Mouse (Mus musculus) hindbrain, embryonic 16.5 days (tissue): Measurements from ENCODE around the gene Mast4. TPM values are rescaled to one million over a fixed set of nuclear protein-coding genes. Genes with fewer than 3 reads are reported as not detected.

Experiments
- ATAC-seq: fragments of 200-750 bp; cut with Nextera tagmentation; 2 replicates; pipeline ENCODE4 v1.8.0; 2017; ENCODE audit warnings: moderate TSS enrichment, moderate library complexity
- H3K27ac ChIP-seq: fragments of 300-500 bp; sonication (generic); 2 replicates; pipeline ENCODE4 v1.5.1; 2014; ENCODE audit warnings: low read depth, mild to moderate bottlenecking, control low read depth, low read length, moderate library complexity
- H3K27me3 ChIP-seq: fragments of 300-500 bp; sonication (generic); replicated peaks from 2 replicates; pipeline ENCODE4 v1.6.1; 2014; ENCODE audit warnings: low read length; ENCODE audit not compliant: control insufficient read depth, insufficient read depth
- H3K36me3 ChIP-seq: fragments of 300-500 bp; sonication (generic); 2 replicates; pipeline ENCODE4 v1.6.1; 2014; ENCODE audit warnings: mild to moderate bottlenecking, low read length, moderate library complexity, mixed read lengths; ENCODE audit not compliant: control insufficient read depth, insufficient read depth
- H3K4me1 ChIP-seq: fragments of 300-500 bp; sonication (generic); 2 replicates; pipeline ENCODE4 v1.6.1; 2014; ENCODE audit warnings: low read depth, low read length; ENCODE audit not compliant: control insufficient read depth, insufficient read depth
- H3K4me2 ChIP-seq: fragments of 300-500 bp; sonication (generic); 2 replicates; pipeline ENCODE4 v1.6.1; 2014; ENCODE audit warnings: mild to moderate bottlenecking, low read length, control low read depth, moderate library complexity
- H3K4me3 ChIP-seq: fragments of 300-500 bp; sonication (generic); 2 replicates; pipeline ENCODE4 v1.5.1; 2014; ENCODE audit warnings: mild to moderate bottlenecking, low read length, control low read depth, moderate library complexity
- H3K9ac ChIP-seq: fragments of 300-500 bp; sonication (generic); 2 replicates; pipeline ENCODE4 v1.6.1; 2014; ENCODE audit warnings: low read depth, mild to moderate bottlenecking, control low read depth, low read length, moderate library complexity
- H3K9me3 ChIP-seq: fragments of 300-500 bp; sonication (generic); 2 replicates; pipeline ENCODE4 v1.6.1; 2014; ENCODE audit warnings: mild to moderate bottlenecking, low read length, moderate library complexity; ENCODE audit not compliant: control insufficient read depth
- WGBS: fragments of 180-500 bp; shearing (Covaris S2); extraction: QIAGEN DNeasy Blood & Tissue Kit; methylation state at CpG from one replicate; pipeline ENCODE4 v1.1.7; 2014; 5-methylcytosine and 5-hydroxymethylcytosine counted together
- polyA plus RNA-seq: library from polyadenylated mRNA; unstranded; fragments of >200 nt; fragmentation: Nextera tagmentation; extraction: Ambion mirVana; gene quantifications from 2 replicates; pipeline ENCODE4 v1.2.1, GENCODE M21; 2015

Gene Mast4
- polyA plus RNA-seq, 1 experiment from 2014 or later: 24.6 TPM

GRCm38 (mm10) chr13:102860733-102861132 lies 473.6 kb downstream of the Mast4 start:
- ATAC-seq: no peak
- no peak overlapping the region for H3K9ac ChIP-seq
- H3K27me3 ChIP-seq: no peaks in the 10 kb centered on the region
- no peaks in the 10 kb centered on the region for H3K36me3 ChIP-seq
- H3K4me2 ChIP-seq: no peak overlapping the region
- no peaks in the 10 kb centered on the region for H3K9me3 ChIP-seq
- WGBS: 89% methylated on average over 7 of the region's 7 CpGs
- H3K4me1 ChIP-seq: no peaks in the 10 kb centered on the region
- H3K27ac ChIP-seq: no peak overlapping the region
- no peak overlapping the region for H3K4me3 ChIP-seq

GRCm38 (mm10) chr13:102860135-102860534 lies 474.2 kb downstream of the Mast4 start:
- WGBS: 88% methylated on average over 3 of the region's 3 CpGs

GRCm38 (mm10) chr13:102857539-102857838 lies 476.8 kb downstream of the Mast4 start:
- Histone ChIP-seq H3K4me3 (no peak overlapping the region), H3K4me1 (no peaks in the 10 kb centered on the region), H3K36me3 (no peaks in the 10 kb centered on the region), H3K9ac (no peak overlapping the region), H3K27me3 (no peaks in the 10 kb centered on the region), H3K27ac (no peak overlapping the region), H3K9me3 (no peaks in the 10 kb centered on the region), H3K4me2 (no peak overlapping the region)
- no peak for ATAC-seq
- WGBS: 93% methylated on average over 3 of the region's 3 CpGs

More at GRCm38 (mm10) chr13:102860135-102860534, 474.2 kb downstream of the Mast4 start:
- Histone ChIP-seq H3K36me3 (no peaks in the 10 kb centered on the region), H3K4me2 (no peak overlapping the region), H3K27me3 (no peaks in the 10 kb centered on the region), H3K9ac (no peak overlapping the region), H3K27ac (no peak overlapping the region), H3K9me3 (no peaks in the 10 kb centered on the region), H3K4me3 (no peak overlapping the region), H3K4me1 (no peaks in the 10 kb centered on the region)
- no peak for ATAC-seq

GRCm38 (mm10) chr13:102856821-102857538 lies 477.3 kb downstream of the Mast4 start:
- Histone ChIP-seq H3K27ac (no peak overlapping the region), H3K36me3 (no peaks in the 10 kb centered on the region), H3K27me3 (no peaks in the 10 kb centered on the region), H3K4me3 (no peak overlapping the region), H3K9ac (no peak overlapping the region), H3K4me2 (no peak overlapping the region), H3K4me1 (no peaks in the 10 kb centered on the region), H3K9me3 (no peaks in the 10 kb centered on the region)
- 90% methylated on average over 5 of the region's 5 CpGs for WGBS
- ATAC-seq: no peak

DNA sequence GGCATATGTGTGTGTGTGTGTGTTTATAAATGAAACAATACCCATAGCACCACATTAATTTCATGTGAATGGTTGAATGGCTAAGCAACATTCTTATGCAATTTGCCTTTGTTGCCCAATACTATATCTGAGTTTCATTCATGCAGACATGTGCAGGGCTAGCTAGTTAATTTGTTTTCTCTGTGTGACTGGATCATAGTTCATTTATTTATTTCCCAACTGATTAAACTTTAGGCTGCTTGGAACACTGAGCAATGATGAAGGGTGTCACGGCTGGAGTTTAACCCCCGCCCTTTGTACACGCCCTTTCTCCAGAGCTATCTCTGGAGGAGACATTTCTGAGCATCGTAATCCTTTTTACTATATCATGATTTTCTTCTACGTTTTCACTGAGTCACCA lies 481.4 kb downstream of the Mast4 start:
- 85% methylated on average over 5 of the region's 5 CpGs for WGBS
- Histone ChIP-seq H3K36me3 (no peaks in the 10 kb centered on the region), H3K27ac (no peak overlapping the region), H3K4me2 (no peak overlapping the region), H3K27me3 (no peaks in the 10 kb centered on the region), H3K9ac (no peak overlapping the region), H3K9me3 (no peaks in the 10 kb centered on the region), H3K4me1 (no peaks in the 10 kb centered on the region), H3K4me3 (no peak overlapping the region)
- ATAC-seq: no peak

GRCm38 (mm10) chr13:102851253-102851652 lies 483.0 kb downstream of the Mast4 start:
- Histone ChIP-seq H3K4me2 (no peak overlapping the region), H3K27me3 (no peaks in the 10 kb centered on the region), H3K9ac (no peak overlapping the region), H3K27ac (no peak overlapping the region), H3K4me3 (no peak overlapping the region), H3K36me3 (no peaks in the 10 kb centered on the region), H3K4me1 (no peaks in the 10 kb centered on the region), H3K9me3 (no peaks in the 10 kb centered on the region)
- no peak for ATAC-seq
- WGBS: 82% methylated on average over 1 of the region's 1 CpGs

DNA sequence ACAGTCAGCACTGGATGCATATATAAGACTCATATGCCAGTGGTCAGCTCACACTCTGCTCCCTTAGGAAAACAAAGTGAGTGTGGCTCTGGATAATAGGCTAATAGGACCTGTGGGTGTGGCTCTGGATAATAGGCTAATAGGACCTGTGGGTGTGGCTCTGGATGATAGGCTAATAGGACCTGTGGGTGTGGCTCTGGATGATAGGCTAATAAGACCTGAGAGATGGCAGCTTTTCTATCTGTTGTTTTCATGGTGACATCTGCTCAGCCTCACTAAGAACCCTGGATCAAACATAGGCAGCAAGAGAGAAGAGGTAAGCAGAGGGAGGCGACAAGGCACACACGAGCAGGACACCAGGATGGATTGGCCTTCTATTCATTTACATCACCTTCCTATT lies 483.7 kb downstream of the Mast4 start:
- Histone ChIP-seq H3K27me3 (no peaks in the 10 kb centered on the region), H3K4me1 (no peaks in the 10 kb centered on the region), H3K4me3 (no peak overlapping the region), H3K9me3 (no peaks in the 10 kb centered on the region), H3K4me2 (no peak overlapping the region), H3K27ac (no peak overlapping the region), H3K9ac (no peak overlapping the region), H3K36me3 (no peaks in the 10 kb centered on the region)
- WGBS: 83% methylated on average over 2 of the region's 2 CpGs
- no peak for ATAC-seq

GRCm38 (mm10) chr13:102849068-102849467 lies 485.2 kb downstream of the Mast4 start:
- Histone ChIP-seq H3K9ac (no peak overlapping the region), H3K36me3 (no peaks in the 10 kb centered on the region), H3K27ac (no peak overlapping the region)

DNA sequence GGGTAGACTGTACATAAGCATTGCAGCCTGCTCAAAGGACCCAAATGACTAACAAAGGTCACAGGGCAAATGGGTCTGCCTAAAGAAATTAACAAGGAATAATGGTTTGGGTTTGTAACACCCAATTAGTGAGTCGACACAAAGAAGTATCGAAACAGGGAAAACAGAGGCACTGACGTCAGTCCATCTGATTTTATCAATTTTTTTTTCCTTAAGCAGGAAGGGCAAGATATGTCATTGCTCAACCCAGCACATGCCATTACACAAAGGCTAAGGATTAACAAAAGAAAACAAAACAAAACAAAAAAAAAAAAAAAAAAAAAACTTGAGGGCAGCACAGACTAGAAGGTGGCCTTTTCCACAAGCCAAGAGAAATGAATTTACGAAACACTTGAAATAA lies 487.8 kb downstream of the Mast4 start:
- WGBS: 79% methylated on average over 4 of the region's 4 CpGs
- H3K4me1 ChIP-seq: peaks cover 2% of the 10 kb centered on the region; the same call in 1 of the 2 replicates
- no peak overlapping the region for H3K4me2 ChIP-seq
- H3K9me3 ChIP-seq: no peaks in the 10 kb centered on the region
- H3K9ac ChIP-seq: no peak overlapping the region
- H3K27me3 ChIP-seq: no peaks in the 10 kb centered on the region
- H3K36me3 ChIP-seq: no peaks in the 10 kb centered on the region
- no peak overlapping the region for H3K27ac ChIP-seq
- H3K4me3 ChIP-seq: no peak overlapping the region
- ATAC-seq: no peak

More at GRCm38 (mm10) chr13:102849068-102849467, 485.2 kb downstream of the Mast4 start:
- 81% methylated on average over 3 of the region's 3 CpGs for whole genome bisulfite sequencing
- no peak for ATAC-seq
- Histone ChIP-seq H3K27me3 (no peaks in the 10 kb centered on the region), H3K4me2 (no peak overlapping the region), H3K9me3 (no peaks in the 10 kb centered on the region), H3K4me1 (no peaks in the 10 kb centered on the region), H3K4me3 (no peak overlapping the region)
